Mouse (Mus musculus): ENCODE results near the gene Tnfaip1.
A peak's percentile ranks its signal among the peaks of the same experiment; 100 is the strongest.
"Not testable (repeated sequence)": the region's sequence is repeated elsewhere in the genome, so short reads cannot be mapped to it uniquely, and the experiment has no call there.

Gene Tnfaip1

GRCm38 (mm10) chr11:78540358-78540757, 4.2 kb upstream of the Tnfaip1 start:
- no peak for DNase-seq (ENCODE audit: low spot score in 2 of 2)

GRCm38 (mm10) chr11:78536690-78537084, 555 bp upstream of the Tnfaip1 start:
- DNase-seq (ENCODE audit: low spot score in 2 of 2) = no peak

- no peak for DNase-seq (ENCODE audit: low spot score in 2 of 2)
Measured at GRCm38 (mm10) chr11:78535376-78536079, 604 bp downstream of the Tnfaip1 start.

- no peak for DNase-seq (ENCODE audit: low spot score in 2 of 2)
Measured at GRCm38 (mm10) chr11:78534516-78534915, 1.6 kb downstream of the Tnfaip1 start.

- DNase-seq (ENCODE audit: low spot score in 2 of 2) = not testable (repeated sequence)
Measured at GRCm38 (mm10) chr11:78531515-78531914, 4.6 kb downstream of the Tnfaip1 start.

GRCm38 (mm10) chr11:78531046-78531445, 5.1 kb downstream of the Tnfaip1 start:
- no peak for DNase-seq (ENCODE audit: low spot score in 2 of 2)

- DNase-seq (ENCODE audit: low spot score in 2 of 2) = no peak
Measured at GRCm38 (mm10) chr11:78530001-78530400, 6.1 kb downstream of the Tnfaip1 start.

GRCm38 (mm10) chr11:78528714-78529113, 7.4 kb downstream of the Tnfaip1 start:
- no peak for DNase-seq (ENCODE audit: low spot score in 2 of 2)

- peak in 1 of 2 experiments; percentile 58 for DNase-seq (ENCODE audit: low spot score in 2 of 2)
Measured at GRCm38 (mm10) chr11:78524838-78525237, 11.3 kb downstream of the Tnfaip1 start.

GRCm38 (mm10) chr11:78523241-78523955, 12.7 kb downstream of the Tnfaip1 start:
- no peak for DNase-seq (ENCODE audit: low spot score in 2 of 2)

GRCm38 (mm10) chr11:78522481-78522997, 13.6 kb downstream of the Tnfaip1 start:
- no peak for DNase-seq (ENCODE audit: low spot score in 2 of 2)

GRCm38 (mm10) chr11:78521880-78522279, 14.3 kb downstream of the Tnfaip1 start:
- DNase-seq (ENCODE audit: low spot score in 2 of 2) = no peak

- no peak for DNase-seq (ENCODE audit: low spot score in 2 of 2)
Measured at GRCm38 (mm10) chr11:78518931-78519330, 17.2 kb downstream of the Tnfaip1 start.

- peak in 1 of 2 experiments; percentile 13 for DNase-seq (ENCODE audit: low spot score in 2 of 2)
Measured at GRCm38 (mm10) chr11:78515549-78516325, 20.4 kb downstream of the Tnfaip1 start.

- no peak for DNase-seq (ENCODE audit: low spot score in 2 of 2)
Measured at GRCm38 (mm10) chr11:78513106-78513790, 22.9 kb downstream of the Tnfaip1 start.

GRCm38 (mm10) chr11:78512025-78512957, 23.8 kb downstream of the Tnfaip1 start, which contains the start of the genes Tmem199 and Poldip2:
Tmem199 (minus strand) TSS chr11:78512172.
Poldip2 (plus strand) TSS chr11:78512193.
- DNase-seq (ENCODE audit: low spot score in 2 of 2) = peak; percentile 77 to 92

GRCm38 (mm10) chr11:78509148-78509547, 27.0 kb downstream of the Tnfaip1 start:
- peak in 1 of 2 experiments; percentile 32 for DNase-seq (ENCODE audit: low spot score in 2 of 2)

GRCm38 (mm10) chr11:78505430-78505829, 30.7 kb downstream of the Tnfaip1 start:
- DNase-seq (ENCODE audit: low spot score in 2 of 2) = no peak

GRCm38 (mm10) chr11:78502909-78503650, 33.1 kb downstream of the Tnfaip1 start, which contains the start of gene Sebox:
Sebox (plus strand) TSS chr11:78503447.
- peak in 1 of 2 experiments; percentile 56 for DNase-seq (ENCODE audit: low spot score in 2 of 2)

All from cerebellum, postnatal 4 days (tissue).